Mouse (Mus musculus) neural tube, embryonic 15.5 days (tissue): ENCODE measurements around the gene Tspo. TPM values are rescaled to one million over a fixed set of nuclear protein-coding genes. Genes with fewer than 3 reads are reported as not detected.

Source experiments
- ATAC-seq: fragments of 200-750 bp; cut with Nextera tagmentation; 2 replicates; pipeline ENCODE4 v1.8.0; 2017; ENCODE audit warnings: mild to moderate bottlenecking, moderate TSS enrichment, moderate library complexity; ENCODE audit not compliant: low FRiP score
- H3K27ac ChIP-seq: fragments of 300-500 bp; sonication (generic); replicated peaks from 2 replicates; pipeline ENCODE4 v1.5.1; 2015; ENCODE audit warnings: mild to moderate bottlenecking, inconsistent platforms
- H3K27me3 ChIP-seq: fragments of 300-500 bp; sonication (generic); replicated peaks from 2 replicates; pipeline ENCODE4 v1.6.1; 2015; ENCODE audit warnings: inconsistent platforms
- H3K36me3 ChIP-seq: fragments of 300-500 bp; sonication (generic); 2 replicates; pipeline ENCODE4 v1.6.1; 2015; ENCODE audit warnings: inconsistent platforms
- H3K4me1 ChIP-seq: fragments of 300-500 bp; sonication (generic); 2 replicates; pipeline ENCODE4 v1.6.1; 2015; ENCODE audit warnings: inconsistent platforms
- H3K4me2 ChIP-seq: fragments of 300-500 bp; sonication (generic); 2 replicates; pipeline ENCODE4 v1.6.1; 2015; ENCODE audit warnings: inconsistent platforms, mild to moderate bottlenecking, moderate library complexity
- H3K4me3 ChIP-seq: fragments of 300-500 bp; sonication (generic); replicated peaks from 2 replicates; pipeline ENCODE4 v1.5.1; 2015; ENCODE audit warnings: mild to moderate bottlenecking, inconsistent platforms
- H3K9ac ChIP-seq: fragments of 300-500 bp; sonication (generic); replicated peaks from 2 replicates; pipeline ENCODE4 v1.6.1; 2015; ENCODE audit warnings: mild to moderate bottlenecking, inconsistent platforms
- H3K9me3 ChIP-seq: fragments of 300-500 bp; sonication (generic); replicated peaks from 2 replicates; pipeline ENCODE4 v1.6.1; 2016; ENCODE audit warnings: inconsistent platforms
- WGBS: fragments of 180-500 bp; shearing (Covaris S2); methylation state at CpG from one replicate; pipeline ENCODE4 v1.1.7; 2015; ENCODE audit warnings: mixed read lengths; 5-methylcytosine and 5-hydroxymethylcytosine counted together
- polyA plus RNA-seq: library from polyadenylated mRNA; unstranded; fragments of >200 nt; fragmentation: Nextera tagmentation; extraction: Ambion mirVana; gene quantifications from 2 replicates; pipeline ENCODE4 v1.2.1, GENCODE M21; 2015

Gene Tspo
- polyA plus RNA-seq, 1 experiment from 2014 or later = 9.6 TPM

DNA sequence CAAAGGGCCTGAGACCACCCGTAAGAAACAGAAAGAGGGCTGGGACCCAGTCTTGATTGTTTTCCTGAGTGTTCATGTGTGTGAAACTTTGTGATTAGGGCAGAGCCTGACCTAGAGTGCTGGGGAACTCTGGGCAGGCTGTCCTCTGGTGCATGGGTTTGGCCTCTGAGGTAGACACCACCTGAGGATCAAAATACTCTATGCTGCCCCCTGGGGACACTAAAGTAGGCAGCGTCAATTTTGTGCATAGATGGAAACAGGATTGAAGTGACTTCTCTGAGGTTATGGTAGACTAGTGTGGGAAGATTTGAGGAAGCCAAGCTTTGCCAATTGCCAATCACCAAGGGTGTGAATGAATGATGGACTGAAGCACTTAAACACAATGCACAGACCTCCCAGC is 7.2 kb downstream of the Tspo start:
- Histone ChIP-seq H3K27ac (no peak overlapping the region), H3K27me3 (no peaks in the 10 kb centered on the region), H3K36me3 (peaks cover 15% of the 10 kb centered on the region), H3K9me3 (no peaks in the 10 kb centered on the region), H3K4me3 (no peak overlapping the region), H3K4me1 (no peaks in the 10 kb centered on the region), H3K4me2 (no peak overlapping the region), H3K9ac (no peak overlapping the region)
- ATAC-seq = no peak
- WGBS = 69% methylated on average over 2 of the region's 2 CpGs

GRCm38 (mm10) chr15:83571636-83572035 is 8.2 kb downstream of the Tspo start:
- H3K36me3 ChIP-seq = peaks cover 25% of the 10 kb centered on the region
- no peak overlapping the region for H3K27ac ChIP-seq
- no peaks in the 10 kb centered on the region for H3K4me1 ChIP-seq
- no peaks in the 10 kb centered on the region for H3K9me3 ChIP-seq
- WGBS = 91% methylated on average over 5 of the region's 5 CpGs
- H3K9ac ChIP-seq = no peak overlapping the region
- ATAC-seq = no peak
- no peak overlapping the region for H3K4me2 ChIP-seq
- no peaks in the 10 kb centered on the region for H3K27me3 ChIP-seq
- H3K4me3 ChIP-seq = no peak overlapping the region

DNA sequence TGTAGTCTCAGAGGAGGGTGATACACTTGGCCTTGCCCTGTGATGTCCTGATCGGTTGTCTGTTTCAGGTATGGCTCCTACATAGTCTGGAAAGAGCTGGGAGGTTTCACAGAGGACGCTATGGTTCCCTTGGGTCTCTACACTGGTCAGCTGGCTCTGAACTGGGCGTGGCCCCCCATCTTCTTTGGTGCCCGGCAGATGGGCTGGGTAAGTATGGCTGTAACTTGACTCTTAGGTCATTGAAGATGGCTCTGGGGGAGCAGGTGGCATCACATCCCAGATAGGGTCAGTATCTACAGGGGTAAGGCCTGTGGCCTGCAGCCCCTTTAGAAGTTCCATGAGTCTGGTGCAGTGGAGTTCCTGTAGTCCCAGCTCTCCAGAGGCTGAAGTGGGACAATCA is 8.7 kb downstream of the Tspo start:
- WGBS = 85% methylated on average over 4 of the region's 4 CpGs
- Histone ChIP-seq H3K27me3 (no peaks in the 10 kb centered on the region), H3K4me3 (no peak overlapping the region), H3K9ac (no peak overlapping the region), H3K4me2 (no peak overlapping the region), H3K4me1 (no peaks in the 10 kb centered on the region), H3K27ac (no peak overlapping the region), H3K9me3 (no peaks in the 10 kb centered on the region), H3K36me3 (peaks cover 30% of the 10 kb centered on the region)
- no peak for ATAC-seq

DNA sequence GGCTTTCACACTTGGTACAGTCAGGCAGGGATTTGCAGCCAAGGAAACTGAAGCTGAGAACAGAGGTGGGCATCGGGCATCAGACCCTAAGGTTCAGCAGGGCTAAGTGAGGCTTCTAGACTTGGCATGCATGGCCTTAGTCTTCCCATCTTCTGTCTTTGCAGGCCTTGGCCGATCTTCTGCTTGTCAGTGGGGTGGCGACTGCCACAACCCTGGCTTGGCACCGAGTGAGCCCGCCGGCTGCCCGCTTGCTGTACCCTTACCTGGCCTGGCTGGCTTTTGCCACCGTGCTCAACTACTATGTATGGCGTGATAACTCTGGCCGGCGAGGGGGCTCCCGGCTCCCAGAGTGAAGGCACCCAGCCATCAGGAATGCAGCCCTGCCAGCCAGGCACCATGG is 10.2 kb downstream of the Tspo start:
- no peak overlapping the region for H3K9ac ChIP-seq
- H3K4me1 ChIP-seq = no peaks in the 10 kb centered on the region
- H3K4me3 ChIP-seq = no peak overlapping the region
- no peak overlapping the region for H3K27ac ChIP-seq
- no peak overlapping the region for H3K4me2 ChIP-seq
- H3K36me3 ChIP-seq = peaks cover 43% of the 10 kb centered on the region
- WGBS = 96% methylated on average over 12 of the region's 12 CpGs
- H3K27me3 ChIP-seq = no peaks in the 10 kb centered on the region
- no peak for ATAC-seq
- H3K9me3 ChIP-seq = no peaks in the 10 kb centered on the region

- Histone ChIP-seq H3K9me3 (no peaks in the 10 kb centered on the region), H3K36me3 (peaks cover 55% of the 10 kb centered on the region), H3K27ac (no peak overlapping the region), H3K4me3 (no peak overlapping the region), H3K4me2 (no peak overlapping the region), H3K9ac (no peak overlapping the region), H3K4me1 (no peaks in the 10 kb centered on the region), H3K27me3 (no peaks in the 10 kb centered on the region)
- WGBS = 85% methylated on average over 6 of the region's 6 CpGs
- no peak for ATAC-seq
These were observed 11.4 kb downstream of the Tspo start for GRCm38 (mm10) chr15:83574731-83575351.

DNA sequence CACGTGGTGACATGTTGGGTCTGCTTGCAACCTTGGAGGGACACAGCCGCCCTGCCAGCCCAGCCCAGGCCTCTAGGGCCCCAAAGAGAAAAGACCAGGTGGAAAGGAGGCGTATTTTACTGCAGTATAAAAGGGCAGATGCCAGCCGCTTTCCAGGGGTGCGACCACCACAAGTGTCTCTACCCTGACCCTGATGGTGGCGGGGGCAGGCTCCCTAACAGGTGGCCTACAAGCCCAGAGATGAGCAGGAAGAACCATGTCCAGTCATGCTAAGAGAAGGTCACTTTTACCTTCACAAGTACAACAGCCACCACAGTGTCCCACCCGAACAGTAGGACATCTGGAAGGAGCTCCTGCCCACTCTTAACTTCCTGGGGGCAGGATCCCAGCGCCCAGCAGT is 12.2 kb downstream of the Tspo start:
- no peaks in the 10 kb centered on the region for H3K27me3 ChIP-seq
- H3K36me3 ChIP-seq = peaks cover 62% of the 10 kb centered on the region
- H3K27ac ChIP-seq = no peak overlapping the region
- H3K4me3 ChIP-seq = no peak overlapping the region
- 93% methylated on average over 8 of the region's 8 CpGs for WGBS
- no peak overlapping the region for H3K4me2 ChIP-seq
- no peaks in the 10 kb centered on the region for H3K9me3 ChIP-seq
- no peak overlapping the region for H3K9ac ChIP-seq
- ATAC-seq = no peak
- H3K4me1 ChIP-seq = no peaks in the 10 kb centered on the region

DNA sequence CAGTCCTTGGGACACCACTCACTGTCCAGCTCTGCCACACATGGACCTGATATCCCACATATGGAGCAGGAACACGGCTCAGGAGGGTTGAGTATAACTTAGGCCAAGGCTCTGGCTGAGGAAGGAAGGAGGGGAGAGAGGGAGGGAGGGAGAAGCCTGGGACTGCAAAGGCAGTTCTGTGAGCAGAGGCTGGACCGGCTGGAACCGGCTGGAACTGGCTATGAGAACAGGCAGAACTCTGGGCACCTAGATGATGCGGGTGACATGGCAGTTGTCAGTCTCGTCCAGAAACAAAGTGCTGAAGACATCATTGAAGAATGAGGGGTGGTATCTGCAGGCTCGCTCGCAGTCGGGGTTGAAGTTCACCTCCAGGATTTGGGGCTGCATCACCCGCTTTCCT is 13.3 kb downstream of the Tspo start:
- Histone ChIP-seq H3K9me3 (no peaks in the 10 kb centered on the region), H3K4me3 (no peak overlapping the region), H3K9ac (no peak overlapping the region), H3K27me3 (no peaks in the 10 kb centered on the region), H3K4me2 (no peak overlapping the region), H3K4me1 (no peaks in the 10 kb centered on the region), H3K36me3 (peaks cover 73% of the 10 kb centered on the region), H3K27ac (no peak overlapping the region)
- ATAC-seq = no peak
- WGBS = 93% methylated on average over 9 of the region's 9 CpGs

- Histone ChIP-seq H3K4me1 (no peaks in the 10 kb centered on the region), H3K36me3 (peaks cover 94% of the 10 kb centered on the region), H3K9ac (no peak overlapping the region), H3K9me3 (no peaks in the 10 kb centered on the region), H3K4me2 (no peak overlapping the region), H3K27ac (no peak overlapping the region), H3K4me3 (no peak overlapping the region), H3K27me3 (no peaks in the 10 kb centered on the region)
- 94% methylated on average over 4 of the region's 4 CpGs for WGBS
- ATAC-seq = no peak
These were observed 19.5 kb downstream of the Tspo start for GRCm38 (mm10) chr15:83582931-83583330.

DNA sequence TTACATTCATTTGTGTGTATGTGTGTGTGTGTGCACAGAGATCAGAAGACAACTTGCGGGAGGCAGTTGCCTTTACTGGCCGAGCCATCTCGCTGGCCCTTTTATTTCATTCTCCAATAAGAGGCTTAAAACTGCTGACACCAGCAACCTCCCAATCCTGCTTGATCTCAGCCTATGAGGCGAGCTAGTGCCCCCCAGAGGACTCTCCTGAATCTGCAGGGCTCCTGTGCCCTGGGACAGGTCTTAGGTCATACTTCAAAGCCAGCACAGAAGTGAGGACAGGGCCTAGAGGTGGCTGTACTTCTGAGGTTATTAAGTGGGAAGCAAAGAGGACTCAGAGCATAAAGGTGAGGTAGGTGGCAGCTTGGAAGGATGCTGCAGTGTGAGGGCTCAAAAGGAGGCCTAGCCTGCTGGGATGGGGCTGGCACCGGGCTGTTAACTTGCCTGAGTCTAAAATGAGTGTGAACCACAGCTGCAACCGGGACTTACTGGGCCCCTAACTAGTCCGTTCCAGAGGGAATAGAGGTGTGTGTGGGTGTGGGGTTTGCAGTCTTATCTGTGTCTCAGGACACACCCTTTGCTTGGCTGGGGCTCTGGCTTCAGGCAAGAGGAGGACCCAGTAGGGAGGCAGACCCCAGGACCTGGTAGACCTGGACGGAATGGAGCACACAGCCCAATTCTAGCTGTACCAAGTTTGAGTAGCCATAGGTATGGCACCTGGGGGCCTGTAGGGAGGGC is 20.2 kb downstream of the Tspo start:
- Histone ChIP-seq H3K27ac (no peak overlapping the region), H3K4me3 (no peak overlapping the region)
- 71% methylated on average over 8 of the region's 8 CpGs for WGBS

DNA sequence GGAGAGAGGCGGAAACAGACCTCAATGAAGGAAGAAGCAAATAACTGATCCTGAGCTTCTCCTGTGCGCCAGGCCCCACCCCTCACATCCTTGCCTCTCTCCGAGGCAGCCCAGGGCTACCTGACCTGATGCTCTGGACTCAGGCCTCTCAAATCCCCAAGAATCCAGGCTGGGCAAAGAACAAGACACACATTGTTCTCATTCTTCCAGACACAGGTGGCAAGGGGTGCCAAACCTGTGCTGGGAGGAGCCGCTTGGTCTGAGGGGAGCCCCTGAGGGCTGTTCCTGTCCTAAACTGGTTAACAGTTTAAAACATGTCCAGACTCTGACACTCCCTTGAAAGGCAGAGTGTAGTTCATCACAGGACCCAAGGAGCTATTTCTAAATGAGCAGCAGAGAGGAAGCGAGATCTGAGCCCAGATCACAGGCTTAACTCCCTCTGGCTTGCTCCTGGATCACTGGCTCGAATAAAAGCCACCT is 21.4 kb downstream of the Tspo start:
- 92% methylated on average over 6 of the region's 6 CpGs for WGBS
- H3K36me3 ChIP-seq = peaks cover 85% of the 10 kb centered on the region
- H3K9ac ChIP-seq = no peak overlapping the region
- H3K4me1 ChIP-seq = no peaks in the 10 kb centered on the region
- no peak overlapping the region for H3K4me2 ChIP-seq
- no peak overlapping the region for H3K4me3 ChIP-seq
- H3K27me3 ChIP-seq = no peaks in the 10 kb centered on the region
- no peak for ATAC-seq
- H3K9me3 ChIP-seq = no peaks in the 10 kb centered on the region
- no peak overlapping the region for H3K27ac ChIP-seq

More for the DNA sequence above, 20.2 kb downstream of the Tspo start:
- no peaks in the 10 kb centered on the region for H3K9me3 ChIP-seq
- H3K27me3 ChIP-seq = no peaks in the 10 kb centered on the region
- no peak overlapping the region for H3K9ac ChIP-seq
- H3K4me1 ChIP-seq = no peaks in the 10 kb centered on the region
- H3K4me2 ChIP-seq = no peak overlapping the region
- H3K36me3 ChIP-seq = peaks cover 95% of the 10 kb centered on the region
- ATAC-seq = no peak

- peaks cover 39% of the 10 kb centered on the region for H3K4me1 ChIP-seq
- H3K27me3 ChIP-seq = no peaks in the 10 kb centered on the region
- H3K27ac ChIP-seq = no peak overlapping the region
- peaks cover 28% of the 10 kb centered on the region for H3K36me3 ChIP-seq
- WGBS = 96% methylated on average over 4 of the region's 4 CpGs
- H3K4me2 ChIP-seq = no peak overlapping the region
- H3K4me3 ChIP-seq = no peak overlapping the region
- H3K9ac ChIP-seq = no peak overlapping the region
- no peaks in the 10 kb centered on the region for H3K9me3 ChIP-seq
- no peak for ATAC-seq
These were observed 27.4 kb downstream of the Tspo start for GRCm38 (mm10) chr15:83590841-83591240.

GRCm38 (mm10) chr15:83591758-83592157 is 28.4 kb downstream of the Tspo start:
- no peak overlapping the region for H3K4me3 ChIP-seq
- ATAC-seq = no peak
- no peaks in the 10 kb centered on the region for H3K27me3 ChIP-seq
- H3K9me3 ChIP-seq = no peaks in the 10 kb centered on the region
- WGBS = 87% methylated on average over 6 of the region's 6 CpGs
- H3K4me2 ChIP-seq = no peak overlapping the region
- no peak overlapping the region for H3K27ac ChIP-seq
- peaks cover 40% of the 10 kb centered on the region for H3K4me1 ChIP-seq
- H3K36me3 ChIP-seq = peaks cover 19% of the 10 kb centered on the region
- H3K9ac ChIP-seq = 0 out of 2 replicates have a peak overlapping the region, but pooled peaks have one; percentile 3
